Mouse (Mus musculus) cerebellum, adult 2 months (tissue): ENCODE measurements around the gene Asb4.

Source experiments
- CTCF ChIP-seq: fragments of 200-500 bp; IDR thresholded peaks from 2 replicates; pipeline ENCODE4 v1.5.1; 2011; ENCODE audit warnings: low read depth, mild to moderate bottlenecking, control low read depth, low read length, moderate library complexity, borderline replicate concordance; ENCODE audit not compliant: insufficient read depth
- POLR2A ChIP-seq: fragments of 200-500 bp; IDR thresholded peaks from 2 replicates; pipeline ENCODE4 v1.6.1; 2011; ENCODE audit warnings: low read length, control low read depth, borderline replicate concordance; ENCODE audit not compliant: insufficient read depth

DNA sequence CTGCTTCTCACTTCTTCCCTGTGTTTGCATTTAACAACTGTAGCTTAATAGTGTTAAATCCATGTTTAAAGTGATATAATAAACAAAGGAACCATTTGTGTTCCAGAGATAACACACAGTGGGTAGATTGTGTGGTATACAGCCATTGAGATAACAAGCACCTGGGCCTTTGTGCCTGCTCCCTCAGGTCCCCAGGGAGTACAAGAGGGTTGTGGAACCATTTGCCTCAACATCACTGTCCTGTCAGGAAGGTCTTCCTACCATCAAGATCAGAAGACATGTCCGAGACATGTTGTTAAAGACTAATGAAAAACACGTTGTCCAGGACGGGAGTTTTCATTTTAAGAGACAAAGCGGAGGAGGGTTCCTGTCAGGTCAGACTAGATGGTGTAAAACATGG is 3.3 kb downstream of the Asb4 start:
- no peak for TF ChIP-seq CTCF
- TF ChIP-seq POLR2A: no peak
